Mouse (Mus musculus) monocyte, adult 5-6 weeks (primary cell): ENCODE results near the gene Gm10401. TPM values are rescaled to one million over a fixed set of nuclear protein-coding genes. Genes with fewer than 3 reads are reported as not detected.
"Not testable (repeated sequence)": the region's sequence is repeated elsewhere in the genome, so short reads cannot be mapped to it uniquely, and the experiment has no call there.

Experiments used
- ATAC-seq: fragments of 153-309, 156-312 bp; replicated peaks from 2 replicates; pipeline ENCODE4 v1.8.0; 2017; ENCODE audit warnings: mild to moderate bottlenecking; ENCODE audit not compliant: low TSS enrichment, insufficient number of reproducible peaks, severe bottlenecking, poor library complexity, low FRiP score
- total RNA-seq: library from RNA; stranded (forward); fragments of 200-1000, 200-491, 200-594 nt; gene quantifications from 3 replicates; pipeline ENCODE4 v1.2.3, GENCODE M21; 2017

Gene Gm10401
- total RNA-seq, 1 experiment from 2014 or later, result not detected

DNA sequence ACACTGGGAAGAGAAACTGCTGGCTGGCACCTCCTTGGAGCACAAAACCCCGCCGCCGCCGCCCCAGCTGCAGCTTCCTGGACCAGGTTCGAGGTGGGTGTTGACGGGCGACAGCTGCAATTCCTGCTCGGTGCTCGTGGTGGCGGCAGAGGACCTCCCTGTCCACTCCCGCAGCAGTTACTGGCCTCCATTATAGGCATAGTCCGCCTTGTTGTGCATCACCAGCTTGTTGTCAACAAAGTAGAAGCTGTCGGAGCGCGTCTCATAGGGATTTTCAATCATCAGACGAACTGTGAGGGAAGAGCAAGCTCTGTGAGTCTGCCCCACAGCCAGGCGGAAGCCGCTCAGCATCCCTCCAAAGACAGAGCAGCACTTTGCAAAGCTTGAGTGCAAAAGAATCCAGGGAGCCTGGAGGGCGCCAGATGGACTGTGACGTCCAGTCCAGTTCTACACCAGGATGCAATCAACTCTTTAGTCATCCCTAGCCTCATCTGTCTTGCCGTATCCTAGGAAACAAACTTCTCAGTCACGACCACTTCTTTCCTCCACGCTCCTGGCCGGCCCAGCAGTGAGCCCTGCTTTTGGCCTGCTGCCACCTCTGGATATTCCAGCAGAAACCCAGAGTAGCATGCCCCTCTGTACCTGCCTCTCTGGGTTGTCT is 27.2 kb upstream of the Gm10401 start:
- peak; percentile 93 for ATAC-seq

DNA sequence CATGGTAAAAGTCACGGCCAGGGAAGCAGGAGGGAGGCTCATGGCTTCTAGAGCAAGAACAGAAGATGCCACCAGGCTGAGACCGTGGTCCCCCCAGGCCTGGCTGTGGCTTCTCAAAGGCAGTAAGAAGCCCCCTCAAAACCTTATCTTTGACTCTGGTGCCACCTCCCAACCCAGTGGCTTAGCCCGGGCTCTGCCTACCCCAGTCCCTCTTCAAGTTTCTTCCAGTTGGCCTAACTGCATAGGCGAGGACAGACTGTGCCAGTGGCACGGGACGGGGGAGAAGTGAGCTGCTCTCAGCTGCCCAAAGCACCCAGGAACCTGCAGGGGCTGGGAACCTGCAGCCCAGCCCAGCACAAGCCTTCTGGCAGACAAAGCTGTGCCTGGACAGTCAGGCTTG is 26.6 kb upstream of the Gm10401 start:
- ATAC-seq, result no peak

DNA sequence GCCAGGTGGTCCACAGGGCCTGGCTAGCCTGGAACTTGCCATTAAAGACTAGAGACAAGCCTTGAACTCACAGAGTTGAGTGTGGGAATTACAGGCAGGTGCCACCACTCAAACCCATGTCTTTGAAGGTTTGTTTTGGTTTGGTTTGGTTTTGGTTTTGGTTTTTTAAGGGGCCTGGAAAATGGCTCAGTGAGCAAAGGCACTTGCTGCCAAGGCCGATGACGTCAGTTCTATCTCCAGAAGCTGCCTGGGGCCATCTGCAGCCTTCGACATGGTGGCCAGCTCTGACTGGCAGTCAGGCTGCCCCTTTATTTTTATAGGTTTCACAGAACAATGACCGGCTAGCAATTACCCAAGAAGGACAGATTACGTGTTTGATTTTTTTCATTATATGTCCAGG is 22.9 kb upstream of the Gm10401 start:
- no peak for ATAC-seq

DNA sequence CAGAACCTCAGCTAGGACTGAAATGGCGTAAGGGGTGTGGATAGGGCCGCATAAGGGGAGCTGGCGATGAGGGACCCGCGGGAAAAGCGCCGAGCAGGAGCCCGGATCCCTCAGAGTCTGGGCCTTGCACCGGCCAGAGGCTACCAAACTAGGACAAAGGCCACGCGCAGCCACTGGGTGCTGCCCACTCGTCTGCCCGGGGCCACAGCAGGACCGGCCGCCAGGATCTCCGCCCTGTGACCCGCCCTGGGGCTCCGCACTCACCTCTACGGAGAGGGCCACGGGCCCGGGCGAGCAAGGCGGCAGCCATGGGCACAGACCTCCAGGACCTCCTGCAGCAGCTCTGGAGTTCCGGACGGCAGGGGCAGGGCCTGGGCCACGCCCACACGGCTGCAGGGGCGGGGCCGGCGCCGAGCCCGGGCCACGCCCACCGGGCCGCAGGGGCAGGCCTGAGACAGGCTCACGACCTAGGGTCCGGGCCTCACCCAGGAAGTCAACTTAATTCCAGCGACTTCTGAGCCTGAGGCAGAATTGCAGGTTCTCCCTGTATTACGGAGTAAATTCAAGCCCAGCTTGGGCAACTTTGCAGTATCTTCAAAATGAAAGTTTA is 21.0 kb upstream of the Gm10401 start, which contains the start of gene Acads:
TSS of gene Acads (minus strand) at position 386 of the 610 bp plus-strand sequence.
- ATAC-seq, result peak; percentile 62

DNA sequence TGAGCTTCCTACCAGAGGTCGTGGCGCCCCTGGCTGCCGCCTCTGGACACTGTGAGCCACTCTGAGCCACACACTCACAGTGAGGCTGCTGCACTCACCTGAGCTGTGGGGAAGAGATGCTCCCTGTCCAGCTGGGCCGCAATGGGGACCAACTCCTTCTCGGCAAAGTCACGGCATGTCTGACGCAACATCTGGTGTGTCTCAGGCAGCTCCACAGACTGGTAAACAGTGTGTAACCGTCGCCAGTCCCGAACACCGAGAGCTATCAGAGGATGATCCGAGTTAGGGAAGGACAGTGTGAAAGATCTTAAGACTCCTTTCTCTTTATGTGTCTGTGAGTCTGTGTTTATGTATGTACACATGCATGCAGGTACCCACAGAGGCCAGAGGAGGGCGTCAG is 19.4 kb upstream of the Gm10401 start:
- ATAC-seq, result no peak; the same call in 1 of the 2 replicates

DNA sequence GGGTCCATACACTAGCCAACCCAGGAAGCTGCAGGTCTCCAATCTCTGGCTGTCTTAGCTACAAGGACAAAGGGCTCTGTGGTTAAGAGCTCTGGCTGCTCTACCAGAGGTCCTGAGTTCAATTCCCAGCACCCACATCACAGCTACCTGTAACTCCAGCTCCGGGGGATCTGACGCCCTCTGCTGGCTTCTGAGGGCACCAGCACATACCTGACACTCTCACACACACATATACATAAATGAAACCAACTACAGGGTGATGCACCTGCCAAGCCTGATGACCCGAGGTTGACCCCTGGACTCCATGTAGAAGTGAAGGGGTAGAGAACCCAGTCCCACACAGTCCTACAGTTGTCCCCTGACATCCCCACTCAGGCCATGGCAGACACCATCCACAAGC is 18.3 kb upstream of the Gm10401 start:
- ATAC-seq, result no peak

DNA sequence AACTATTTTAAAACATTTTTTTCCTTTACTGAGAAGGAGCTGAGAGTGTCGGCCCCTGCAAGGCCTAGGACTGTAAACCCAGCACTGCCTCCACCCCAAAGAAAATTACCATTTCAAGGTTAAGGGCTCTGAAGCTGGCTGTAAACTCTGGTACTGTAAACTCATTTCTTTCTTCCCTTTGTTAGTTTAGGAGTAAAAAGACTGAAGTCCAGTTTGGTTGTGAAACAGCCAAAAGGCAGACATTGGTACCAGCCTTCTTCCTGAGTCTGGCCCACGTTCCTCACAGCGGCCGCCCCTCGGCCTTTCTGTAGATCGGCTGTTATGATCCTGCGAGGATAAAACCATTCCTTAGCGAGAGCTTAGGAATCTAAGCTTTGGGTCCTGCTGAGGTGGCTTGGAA is 16.4 kb upstream of the Gm10401 start:
- ATAC-seq, result no peak

DNA sequence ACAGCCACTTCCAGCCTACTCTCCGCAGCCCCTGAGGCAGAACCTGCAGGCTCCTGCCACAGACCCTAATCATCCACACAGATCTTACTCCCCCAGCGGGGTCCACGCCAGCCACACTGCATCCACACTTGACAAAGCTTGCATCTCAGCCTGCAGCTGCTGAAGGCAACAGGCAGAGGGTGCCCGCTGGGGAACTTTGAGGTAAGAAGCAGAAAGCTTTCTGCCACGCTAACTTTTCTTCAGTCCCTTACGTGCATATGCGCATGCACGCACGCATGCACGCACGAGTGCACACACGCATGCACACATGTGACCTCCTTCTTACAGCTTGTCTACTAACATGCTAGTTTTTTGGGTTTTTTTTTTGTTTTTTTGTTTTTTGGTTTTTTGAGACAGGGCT is 15.1 kb upstream of the Gm10401 start:
- ATAC-seq, result 0 out of 2 replicates have a peak, but pooled peaks have one; percentile 25

DNA sequence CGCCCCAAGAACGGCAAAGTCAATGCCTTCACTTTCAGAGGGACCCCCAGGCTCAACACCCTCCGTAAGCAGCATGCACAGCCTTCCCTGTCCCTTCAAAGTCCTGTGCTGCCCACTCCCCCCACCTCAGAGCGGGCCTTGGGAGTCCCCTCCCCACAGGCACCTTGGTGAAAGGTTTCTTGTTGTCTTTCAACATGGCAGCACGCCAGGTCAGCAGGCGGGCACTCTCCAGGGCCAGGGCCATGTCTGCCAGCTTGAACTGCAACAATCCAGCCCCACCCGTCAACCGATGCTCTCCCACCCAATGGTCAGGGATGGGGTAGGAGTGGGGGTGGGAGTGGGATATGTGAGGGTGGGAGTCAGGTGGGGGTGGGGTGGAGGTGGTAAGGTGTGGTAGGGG is 13.1 kb upstream of the Gm10401 start:
- ATAC-seq, result no peak

DNA sequence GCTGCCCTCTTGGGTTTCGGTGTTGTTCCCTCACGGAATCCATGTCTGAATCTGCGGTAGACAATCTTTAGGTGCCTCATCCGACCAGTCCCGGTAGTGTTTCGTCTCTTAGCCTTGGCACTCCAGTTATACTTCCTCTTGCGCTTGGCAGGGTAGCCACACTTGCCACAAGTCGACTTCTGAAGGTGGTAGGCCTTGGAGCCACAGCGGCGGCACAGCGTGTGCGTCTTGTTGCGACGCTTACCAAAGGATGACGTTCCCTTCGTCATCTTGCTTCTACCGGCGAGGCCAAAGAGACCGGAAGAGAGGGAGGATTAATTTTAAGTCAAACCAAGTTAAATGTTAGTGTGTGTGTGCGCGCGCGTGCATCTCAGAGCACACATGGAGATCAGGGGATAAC is 5.2 kb upstream of the Gm10401 start:
- ATAC-seq, result not testable (repeated sequence)

DNA sequence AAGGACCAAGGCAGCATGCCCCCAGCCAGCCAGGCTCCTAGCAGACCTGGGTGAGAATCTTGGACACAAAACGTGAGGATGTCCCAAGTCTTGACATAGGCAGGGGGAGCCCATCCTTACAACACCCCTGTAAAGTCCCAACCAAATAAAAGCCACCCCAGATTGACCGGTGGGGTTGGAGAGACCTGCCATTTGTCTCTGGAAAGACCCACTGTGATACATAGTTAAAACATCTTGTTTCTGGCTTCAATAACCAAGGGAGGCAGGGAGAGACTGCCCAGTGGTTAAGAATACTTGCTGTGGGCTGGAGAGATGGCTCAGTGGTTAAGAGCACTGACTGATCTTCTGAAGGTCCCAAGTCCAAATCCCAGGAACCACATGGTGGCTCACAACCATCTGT is 4.1 kb upstream of the Gm10401 start:
- ATAC-seq, result no peak

DNA sequence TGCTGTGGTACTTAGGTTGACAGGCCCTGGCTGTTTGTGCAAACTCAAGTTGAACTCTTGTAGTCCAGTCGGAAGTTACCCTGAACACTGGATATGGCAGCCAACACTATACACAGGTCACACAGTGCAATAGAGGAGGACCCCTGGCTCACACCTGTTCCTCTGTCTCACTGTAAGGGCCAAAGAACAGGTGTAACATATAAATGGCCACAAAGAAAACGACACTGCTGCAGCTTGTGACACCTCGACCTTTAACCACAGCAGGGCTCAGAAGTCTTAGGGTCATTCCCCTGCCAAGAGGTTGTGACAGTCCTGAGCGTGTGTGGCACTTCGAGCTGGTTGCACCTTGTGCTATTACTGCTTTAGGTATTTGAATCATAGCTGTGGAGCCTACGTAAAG is 2.4 kb upstream of the Gm10401 start:
- no peak for ATAC-seq

DNA sequence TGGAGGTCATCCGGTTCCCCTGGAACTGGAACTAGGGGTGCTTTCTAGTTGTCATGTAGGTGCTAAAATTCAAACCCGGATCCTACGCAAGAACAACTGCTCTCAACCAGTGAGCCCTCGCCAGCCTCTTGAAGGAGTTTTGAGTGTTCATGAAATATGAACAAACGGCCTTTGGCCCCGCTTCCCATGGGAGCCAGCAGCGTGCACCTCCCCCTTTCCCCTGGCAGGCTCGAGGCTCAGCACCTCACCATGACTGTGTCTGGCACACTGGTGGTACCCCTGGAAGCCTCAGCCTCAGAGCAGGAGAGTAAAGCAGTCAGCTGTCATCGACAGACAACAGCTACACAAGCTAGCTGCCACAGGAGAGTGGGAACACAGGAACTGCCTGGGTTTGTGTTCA is 1.9 kb upstream of the Gm10401 start:
- no peak for ATAC-seq

DNA sequence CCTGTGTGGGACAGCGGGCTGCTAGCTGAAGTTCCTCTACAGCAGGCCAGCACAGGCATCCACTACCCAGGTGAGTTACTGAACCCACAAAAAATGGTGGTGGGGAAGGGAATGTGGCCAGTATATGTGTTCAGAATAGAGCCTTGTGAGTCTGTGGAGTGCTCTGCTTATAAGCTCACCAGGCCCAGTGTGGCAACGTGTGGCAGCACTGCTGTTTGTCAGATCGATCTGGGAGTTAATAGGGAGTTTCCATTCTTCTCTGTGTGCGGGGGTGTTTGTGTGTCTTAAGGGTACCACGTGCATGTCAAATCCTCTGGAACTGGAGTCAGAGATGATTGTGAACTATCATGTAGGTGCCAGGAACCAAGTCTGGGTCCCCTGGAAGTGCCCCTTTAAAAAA is 1.4 kb upstream of the Gm10401 start:
- ATAC-seq, result no peak

DNA sequence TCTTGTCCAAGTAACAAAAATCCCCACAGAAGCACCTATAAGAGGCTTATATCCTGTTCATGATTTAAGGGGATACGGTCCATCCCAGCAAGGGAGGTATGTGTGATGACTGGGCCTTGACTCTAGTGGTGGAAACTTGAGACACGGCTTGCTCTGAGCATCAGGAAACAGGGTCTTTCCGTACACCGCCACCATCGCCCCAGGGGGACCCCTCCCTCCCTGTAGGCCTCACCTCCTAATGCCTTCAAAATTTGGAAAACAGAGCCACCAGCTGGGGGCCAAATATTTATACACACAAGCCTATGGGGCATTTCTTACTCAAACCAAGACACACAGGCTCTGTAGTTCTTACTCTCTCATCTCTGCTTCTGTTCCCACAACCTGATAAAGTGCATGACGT is 6.3 kb downstream of the Gm10401 start:
- no peak for ATAC-seq

DNA sequence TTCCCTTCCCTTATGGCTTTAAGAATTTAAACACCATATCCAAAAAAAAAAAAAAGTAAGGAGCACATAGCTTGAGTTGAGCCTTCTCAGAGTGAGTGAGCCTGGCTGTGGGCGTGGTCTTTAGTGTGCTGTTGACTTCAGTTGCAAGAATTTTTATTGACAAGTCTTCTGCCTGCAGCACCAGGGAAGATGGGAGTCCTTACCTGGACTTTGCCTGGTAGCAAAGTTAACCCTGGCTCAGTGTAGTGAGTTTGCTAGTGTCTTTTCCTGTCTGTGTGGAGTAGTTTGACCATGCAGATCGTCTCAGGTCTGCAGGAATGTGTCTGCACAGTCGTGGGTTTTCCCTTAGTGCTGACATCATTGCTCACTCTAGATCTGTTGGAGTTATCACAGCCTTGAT is 7.1 kb downstream of the Gm10401 start:
- ATAC-seq, result no peak

DNA sequence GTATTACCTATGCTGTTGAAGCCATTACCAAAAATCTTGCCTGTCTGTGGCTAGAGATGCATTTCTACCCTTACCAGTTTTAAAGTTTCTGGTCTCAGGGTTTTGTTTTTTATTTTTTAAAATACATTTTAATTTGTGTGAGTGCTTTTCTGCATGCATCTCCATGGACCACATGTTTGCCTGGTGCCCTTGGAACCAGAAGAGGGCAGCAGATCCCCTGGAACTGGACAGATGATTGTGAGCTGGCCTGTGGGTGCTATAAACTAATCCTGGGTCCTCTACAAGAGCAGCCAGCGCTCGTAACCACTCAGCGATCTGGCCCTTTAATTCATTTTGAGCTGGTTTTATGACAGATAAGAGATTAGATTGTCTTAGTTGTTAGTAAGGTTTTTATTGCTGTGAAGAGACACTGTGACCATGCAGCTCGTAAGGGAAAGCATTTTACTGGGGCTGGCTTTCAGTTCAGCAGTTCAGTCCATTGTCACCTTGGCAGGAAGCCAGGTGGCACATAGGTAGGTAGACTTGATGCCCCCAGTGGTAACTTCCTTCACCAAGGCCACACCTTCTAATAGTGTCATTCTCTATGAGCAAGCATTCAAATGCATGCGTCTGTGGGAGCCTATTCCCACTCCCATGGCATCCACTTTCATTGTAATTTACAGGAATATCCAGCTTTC is 8.4 kb downstream of the Gm10401 start:
- ATAC-seq, result no peak

DNA sequence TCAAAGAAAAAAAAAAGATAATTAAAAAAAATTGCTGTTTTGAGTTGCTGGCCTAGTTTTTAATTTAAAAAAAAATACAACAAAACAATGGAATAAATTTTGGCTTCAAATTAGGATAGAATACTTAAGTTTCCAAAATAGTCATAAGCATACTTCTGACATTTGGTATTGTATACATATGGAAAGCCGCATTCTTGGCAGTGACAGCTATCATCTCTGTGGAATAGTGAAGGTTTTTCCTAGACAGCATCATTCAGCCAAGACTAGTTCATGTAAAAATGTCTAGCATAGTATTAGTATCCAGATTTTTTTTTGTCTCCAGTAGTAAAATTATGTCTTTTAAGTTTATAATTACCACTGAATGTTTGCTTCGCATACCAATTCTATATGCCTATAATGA is 12.4 kb downstream of the Gm10401 start:
- no peak for ATAC-seq

DNA sequence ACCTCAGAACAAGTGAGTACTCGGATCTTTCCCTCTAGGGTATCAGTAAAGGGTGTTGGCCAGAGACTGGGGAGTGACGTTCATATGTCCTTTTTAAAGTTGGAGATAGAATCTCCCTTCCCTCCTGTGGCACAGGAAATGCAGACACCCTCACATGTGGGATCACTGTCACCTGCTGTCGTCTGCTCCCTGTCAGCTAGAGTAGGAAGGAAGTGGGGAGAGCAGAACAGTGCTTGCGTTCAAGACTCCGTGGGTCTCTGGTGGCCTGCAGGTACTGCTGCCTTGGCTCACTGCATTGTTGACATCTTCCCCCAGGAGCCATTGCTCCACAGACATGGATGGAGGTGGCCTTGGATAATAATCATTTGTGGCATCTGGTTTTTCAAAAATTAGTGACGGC is 14.6 kb downstream of the Gm10401 start:
- no peak for ATAC-seq

DNA sequence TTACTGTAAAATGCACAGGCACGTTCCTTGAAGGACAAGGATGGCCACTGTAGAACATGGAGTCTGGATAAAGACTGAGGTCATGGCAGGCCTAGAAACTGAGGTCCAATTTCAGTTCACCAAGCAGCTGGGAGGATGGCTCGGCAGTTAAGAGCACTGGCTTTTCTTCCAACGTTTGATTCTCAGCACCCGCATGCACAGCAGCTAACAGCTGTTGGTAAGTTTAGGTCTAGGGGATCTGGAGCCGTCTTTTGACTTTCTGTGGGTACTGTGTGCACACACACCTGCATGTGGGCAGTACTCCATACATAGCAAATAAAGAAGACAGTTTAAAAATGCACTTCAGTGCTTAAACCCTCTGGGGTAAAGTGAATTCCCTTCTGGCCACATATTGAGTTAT is 16.5 kb downstream of the Gm10401 start:
- no peak for ATAC-seq
